Mouse (Mus musculus): ENCODE data around the gene Prmt7. TPM values are rescaled to one million over a fixed set of nuclear protein-coding genes. Genes with fewer than 3 reads are reported as not detected.

The Prmt7 gene
- total RNA-seq (2014; rRNA removed), result 60.0 and 71.6 TPM in 2 replicates
- polyA plus RNA-seq (2015; fragmentation: Nextera tagmentation; extraction: Ambion mirVana), result 51.9 and 58.3 TPM in 2 replicates

GRCm38 (mm10) chr8:106210821-106211345 is at the start of gene Prmt7, which contains the start of gene Slc7a6os:
Gene Prmt7 (plus strand): TSS chr8:106210936.
Gene Slc7a6os (minus strand): TSS chr8:106210935.
- DNase-seq (ENCODE audit: low spot score) (peak; percentile 97), ATAC-seq (ENCODE audit: low FRiP score) (peak; percentile 98)

GRCm38 (mm10) chr8:106163251-106163650 is 47.5 kb upstream of the Prmt7 start:
- Histone ChIP-seq H3K27ac (ENCODE audit: low read depth, low read length) (no peak overlapping the region), H3K9ac (replicated peaks; ENCODE audit: low read length, poor library complexity, severe bottlenecking) (no peak overlapping the region), H3K4me3 (ENCODE audit: low read depth, low read length) (no peak overlapping the region), H3K36me3 (ENCODE audit: insufficient read depth, low read length) (peaks cover 40% of the 10 kb centered on the region), H3K4me1 (ENCODE audit: insufficient read depth, low read length) (no peaks in the 10 kb centered on the region), H3K9me3 (ENCODE audit: low read length) (no peaks in the 10 kb centered on the region), H3K27me3 (ENCODE audit: insufficient read depth, low read length) (no peaks in the 10 kb centered on the region), H3K4me2 (ENCODE audit: low read depth, low read length, poor library complexity, severe bottlenecking) (no peak overlapping the region)
- DNase-seq (ENCODE audit: low spot score), result no peak
- 92% methylated on average over 9 of the region's 9 CpGs for WGBS
- no peak for ATAC-seq (ENCODE audit: low FRiP score)
- no peak for TF ChIP-seq CTCF (IDR thresholded peaks at IDR 0.05)

More at GRCm38 (mm10) chr8:106210821-106211345, at the start of gene Prmt7, which contains the start of gene Slc7a6os:
- Histone ChIP-seq H3K9ac (replicated peaks; ENCODE audit: low read length, poor library complexity, severe bottlenecking) (peak within 1 kb of the TSS; percentile 90), H3K4me3 (ENCODE audit: low read depth, low read length) (peak within 1 kb of the TSS; percentile 80), H3K4me2 (ENCODE audit: low read depth, low read length, poor library complexity, severe bottlenecking) (peak within 1 kb of the TSS; percentile 76), H3K9me3 (ENCODE audit: low read length) (no peaks in the 10 kb centered on the region), H3K27ac (ENCODE audit: low read depth, low read length) (peak within 1 kb of the TSS; percentile 96), H3K27me3 (ENCODE audit: insufficient read depth, low read length) (no peaks in the 10 kb centered on the region), H3K36me3 (ENCODE audit: insufficient read depth, low read length) (peaks cover 12% of the 10 kb centered on the region), H3K4me1 (ENCODE audit: insufficient read depth, low read length) (peaks cover 7% of the 10 kb centered on the region)
- no peak for TF ChIP-seq CTCF (IDR thresholded peaks at IDR 0.05)
- WGBS, result under 1% methylated on average over 52 of the region's 52 CpGs

GRCm38 (mm10) chr8:106165460-106165859 is 45.3 kb upstream of the Prmt7 start:
- DNase-seq (ENCODE audit: low spot score) (peak; percentile 68), ATAC-seq (ENCODE audit: low FRiP score) (no peak)
- Histone ChIP-seq H3K9me3 (ENCODE audit: low read length) (no peaks in the 10 kb centered on the region), H3K36me3 (ENCODE audit: insufficient read depth, low read length) (peaks cover 39% of the 10 kb centered on the region), H3K4me2 (ENCODE audit: low read depth, low read length, poor library complexity, severe bottlenecking) (no peak overlapping the region), H3K4me3 (ENCODE audit: low read depth, low read length) (no peak overlapping the region), H3K4me1 (ENCODE audit: insufficient read depth, low read length) (no peaks in the 10 kb centered on the region), H3K9ac (replicated peaks; ENCODE audit: low read length, poor library complexity, severe bottlenecking) (no peak overlapping the region), H3K27me3 (ENCODE audit: insufficient read depth, low read length) (no peaks in the 10 kb centered on the region), H3K27ac (ENCODE audit: low read depth, low read length) (no peak overlapping the region)
- TF ChIP-seq CTCF (IDR thresholded peaks at IDR 0.05), result peak; percentile 79
- WGBS, result 52% methylated on average over 4 of the region's 4 CpGs

GRCm38 (mm10) chr8:106168356-106169016 is 42.2 kb upstream of the Prmt7 start, which contains the start of gene Slc7a6:
Gene Slc7a6 (plus strand): TSS chr8:106168857.
- peak within 1 kb of the TSS; percentile 93 for H3K4me2 ChIP-seq (ENCODE audit: low read depth, low read length, poor library complexity, severe bottlenecking)
- no peaks in the 10 kb centered on the region for H3K4me1 ChIP-seq (ENCODE audit: insufficient read depth, low read length)
- peak; percentile 87 for ATAC-seq (ENCODE audit: low FRiP score)
- under 1% methylated on average over 47 of the region's 59 CpGs for WGBS
- H3K27me3 ChIP-seq (ENCODE audit: insufficient read depth, low read length), result no peaks in the 10 kb centered on the region
- H3K4me3 ChIP-seq (ENCODE audit: low read depth, low read length), result peak within 1 kb of the TSS; percentile 76
- H3K36me3 ChIP-seq (ENCODE audit: insufficient read depth, low read length), result peaks cover 10% of the 10 kb centered on the region
- no peaks in the 10 kb centered on the region for H3K9me3 ChIP-seq (ENCODE audit: low read length)
- peak; percentile 79 for DNase-seq (ENCODE audit: low spot score)
- no peak; the same call in 1 of the 2 replicates for TF ChIP-seq CTCF (IDR thresholded peaks at IDR 0.05)
- peak within 1 kb of the TSS; percentile 80 for H3K9ac ChIP-seq (replicated peaks; ENCODE audit: low read length, poor library complexity, severe bottlenecking)
- peak within 1 kb of the TSS; percentile 91 for H3K27ac ChIP-seq (ENCODE audit: low read depth, low read length)

GRCm38 (mm10) chr8:106169017-106169933 is 41.5 kb upstream of the Prmt7 start:
- 2% methylated on average over 53 of the region's 54 CpGs for WGBS
- ATAC-seq (ENCODE audit: low FRiP score), result peak; percentile 83
- H3K9me3 ChIP-seq (ENCODE audit: low read length), result no peaks in the 10 kb centered on the region
- H3K27me3 ChIP-seq (ENCODE audit: insufficient read depth, low read length), result no peaks in the 10 kb centered on the region
- H3K4me3 ChIP-seq (ENCODE audit: low read depth, low read length), result peak overlapping the region; percentile 76
- H3K27ac ChIP-seq (ENCODE audit: low read depth, low read length), result peak overlapping the region; percentile 91
- peak overlapping the region; percentile 80 for H3K9ac ChIP-seq (replicated peaks; ENCODE audit: low read length, poor library complexity, severe bottlenecking)
- peaks cover 3% of the 10 kb centered on the region; the same call in 1 of the 2 replicates for H3K36me3 ChIP-seq (ENCODE audit: insufficient read depth, low read length)
- TF ChIP-seq CTCF (IDR thresholded peaks at IDR 0.05), result no peak
- H3K4me1 ChIP-seq (ENCODE audit: insufficient read depth, low read length), result no peaks in the 10 kb centered on the region
- DNase-seq (ENCODE audit: low spot score), result peak; percentile 64
- peak overlapping the region; percentile 93 for H3K4me2 ChIP-seq (ENCODE audit: low read depth, low read length, poor library complexity, severe bottlenecking)
